Mouse (Mus musculus): ENCODE measurements at regions not wholly inside any gene's neighbourhood (a gene's known extent, or its start where the extent isn't known, plus 50 kb on each side); places are given as distances from the start of the nearest gene placed in this dataset.

- DNase-seq (ENCODE audit: low spot score in 2 of 2), result no peak
Observed at GRCm38 (mm10) chr4:153023711-153024110, 458.9 kb downstream of the Ajap1 start.

DNA sequence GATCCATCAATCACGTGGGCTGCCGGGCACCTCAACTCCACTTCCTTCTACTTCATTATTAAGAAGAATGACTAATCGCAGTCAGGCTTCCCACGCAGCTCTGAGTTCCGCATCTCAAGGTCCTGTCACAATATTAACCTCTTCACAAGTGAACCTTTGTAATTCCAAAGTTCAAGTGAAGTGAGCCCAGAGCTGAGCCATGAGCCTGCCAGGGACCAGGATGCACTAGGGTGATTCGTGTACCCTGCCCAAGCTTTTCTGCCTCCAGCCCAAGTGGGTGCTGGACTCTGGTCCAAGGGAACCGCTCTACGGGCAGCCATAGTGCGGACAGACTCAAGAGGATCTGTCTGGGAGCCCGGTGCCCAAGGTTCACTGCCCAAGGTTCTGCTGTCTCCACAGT is 463.4 kb downstream of the Ajap1 start:
- no peak for DNase-seq (ENCODE audit: low spot score in 2 of 2)

GRCm38 (mm10) chr4:153018138-153018921 is 464.3 kb downstream of the Ajap1 start:
- no peak for DNase-seq (ENCODE audit: low spot score in 2 of 2)

GRCm38 (mm10) chr4:153017816-153018137 is 464.8 kb downstream of the Ajap1 start:
- DNase-seq (ENCODE audit: low spot score in 2 of 2), result no peak

GRCm38 (mm10) chr4:153003338-153003737 is 479.3 kb downstream of the Ajap1 start:
- DNase-seq (ENCODE audit: low spot score in 2 of 2), result no peak

DNA sequence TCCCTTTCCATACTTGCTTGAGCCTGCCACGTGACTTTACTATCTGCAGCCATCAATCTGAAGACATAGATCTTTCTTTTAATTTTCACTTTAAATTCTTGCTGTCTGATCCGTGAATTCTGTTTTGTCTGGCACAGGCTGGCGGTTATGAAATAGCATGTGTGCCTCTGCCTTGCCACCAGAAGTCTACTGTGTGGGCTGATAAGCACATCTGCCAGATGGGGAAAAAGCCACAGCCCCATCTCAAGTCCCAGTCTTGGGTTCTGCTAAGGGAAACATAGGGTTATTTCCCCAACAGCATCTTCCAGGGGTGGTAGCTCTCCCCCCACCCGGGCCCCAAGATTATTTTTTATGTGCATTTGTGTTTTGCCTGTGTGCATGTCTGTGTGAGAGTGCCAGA is 480.1 kb downstream of the Ajap1 start:
- no peak for DNase-seq (ENCODE audit: low spot score in 2 of 2)

DNA sequence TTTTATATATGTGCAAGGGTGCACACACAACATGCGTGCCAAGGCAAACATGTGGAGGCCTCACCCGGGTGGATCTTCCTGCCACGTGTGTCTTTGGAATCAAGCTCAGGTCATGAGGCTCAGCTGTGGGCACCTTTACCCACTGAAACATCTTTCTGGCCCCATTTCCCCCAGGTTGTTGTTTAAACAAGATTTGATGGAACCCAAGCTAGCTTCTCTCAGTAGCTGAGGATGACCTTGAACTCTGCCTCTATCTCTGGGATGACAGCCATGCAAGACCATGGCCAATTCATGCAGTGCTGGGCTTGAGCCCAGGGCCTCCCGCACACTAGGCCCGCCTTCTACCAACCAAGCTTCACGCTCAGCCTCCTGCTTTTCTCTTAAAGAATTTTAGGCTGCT is 480.9 kb downstream of the Ajap1 start:
- DNase-seq (ENCODE audit: low spot score in 2 of 2), result no peak

DNA sequence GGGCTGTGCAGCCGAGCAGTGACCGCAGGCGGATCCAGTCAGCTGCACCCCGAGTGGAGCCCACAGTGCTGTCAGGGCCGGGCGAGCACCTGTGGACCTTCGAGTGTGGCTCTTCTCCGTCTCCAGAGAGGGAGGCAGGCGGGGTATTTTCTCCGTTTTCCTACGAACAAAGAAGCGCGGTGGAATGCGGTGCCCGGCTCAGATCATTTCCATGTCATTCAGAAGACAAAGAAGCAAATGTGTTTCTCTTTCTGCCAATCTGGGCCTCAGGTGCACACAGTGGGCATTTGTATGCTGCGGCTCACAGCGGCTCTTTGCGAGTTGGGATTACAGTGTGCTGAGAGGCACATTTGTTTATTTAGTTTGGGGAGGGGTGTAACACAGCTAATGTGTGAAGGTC is 483.1 kb downstream of the Ajap1 start:
- DNase-seq (ENCODE audit: low spot score in 2 of 2), result no peak

DNA sequence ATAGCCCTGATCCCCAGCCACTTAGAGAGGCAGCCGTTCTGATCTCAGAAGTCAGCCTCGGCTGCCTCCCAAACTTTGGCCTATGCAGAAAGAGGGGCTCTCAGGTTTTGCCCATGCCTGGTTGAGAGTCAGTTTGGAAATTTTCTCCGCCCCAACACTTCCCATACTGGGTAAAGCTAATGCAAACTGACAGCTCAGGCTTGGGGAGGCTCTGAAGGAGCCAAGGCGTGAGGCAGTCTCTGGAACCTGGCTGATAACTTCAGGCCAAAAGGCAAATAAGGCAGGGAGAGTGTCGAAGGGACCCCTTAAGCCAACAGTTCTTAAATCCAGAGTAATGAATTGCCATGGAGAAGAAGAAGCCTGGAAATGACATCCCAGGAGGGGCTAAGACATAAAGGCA is 485.4 kb downstream of the Ajap1 start:
- DNase-seq (ENCODE audit: low spot score in 2 of 2), result no peak

GRCm38 (mm10) chr4:152996641-152997040 is 486.0 kb downstream of the Ajap1 start:
- no peak for DNase-seq (ENCODE audit: low spot score in 2 of 2)

DNA sequence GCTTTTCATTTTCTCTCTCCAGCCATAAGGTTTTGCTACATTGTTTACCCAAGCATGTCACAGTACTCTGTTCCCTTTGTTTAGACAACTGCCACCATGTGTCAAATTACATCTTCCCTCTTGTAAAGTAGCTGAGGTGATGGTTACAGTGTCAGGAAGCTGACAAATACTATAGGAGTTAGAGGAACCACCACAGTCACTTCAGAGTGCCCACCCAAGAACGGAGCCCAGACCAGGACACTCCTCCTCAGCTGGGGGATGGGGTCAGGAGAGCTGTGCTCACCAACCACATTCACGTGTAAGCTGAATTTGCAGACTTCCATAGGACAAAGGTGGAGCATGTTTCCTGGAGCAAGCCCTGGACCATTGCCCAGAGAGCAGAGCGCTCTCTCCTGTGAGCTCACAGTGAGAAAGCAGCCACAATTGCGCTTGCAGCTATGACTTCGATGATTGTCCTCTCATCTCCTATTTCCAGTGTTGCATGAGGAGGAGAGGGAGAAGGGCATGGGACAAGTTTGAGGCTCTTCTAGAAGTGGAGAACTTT is 487.5 kb downstream of the Ajap1 start:
- no peak for DNase-seq (ENCODE audit: low spot score in 2 of 2)

GRCm38 (mm10) chr4:152994206-152994605 is 488.4 kb downstream of the Ajap1 start:
- DNase-seq (ENCODE audit: low spot score in 2 of 2), result no peak

DNA sequence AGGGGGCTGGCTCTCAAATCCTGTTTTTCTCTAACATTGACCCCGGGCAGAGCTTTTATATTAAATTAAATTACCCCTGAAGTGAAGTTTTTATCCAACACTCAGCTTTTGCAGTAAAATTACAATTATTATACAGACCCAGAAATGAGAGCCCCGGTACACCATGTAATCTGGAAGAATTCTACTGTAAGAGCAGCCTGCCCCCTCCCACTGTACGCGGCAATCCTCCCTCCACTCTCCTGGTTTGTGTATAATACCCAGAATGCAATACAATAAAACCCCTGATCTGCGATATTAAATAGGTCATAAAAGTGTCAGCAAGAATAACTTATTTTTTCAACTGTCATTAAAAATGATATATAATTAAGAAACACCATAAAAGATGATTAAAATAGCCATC is 492.3 kb downstream of the Ajap1 start:
- DNase-seq (ENCODE audit: low spot score in 2 of 2), result no peak

GRCm38 (mm10) chr4:152987726-152988125 is 494.9 kb downstream of the Ajap1 start:
- DNase-seq (ENCODE audit: low spot score in 2 of 2), result no peak

DNA sequence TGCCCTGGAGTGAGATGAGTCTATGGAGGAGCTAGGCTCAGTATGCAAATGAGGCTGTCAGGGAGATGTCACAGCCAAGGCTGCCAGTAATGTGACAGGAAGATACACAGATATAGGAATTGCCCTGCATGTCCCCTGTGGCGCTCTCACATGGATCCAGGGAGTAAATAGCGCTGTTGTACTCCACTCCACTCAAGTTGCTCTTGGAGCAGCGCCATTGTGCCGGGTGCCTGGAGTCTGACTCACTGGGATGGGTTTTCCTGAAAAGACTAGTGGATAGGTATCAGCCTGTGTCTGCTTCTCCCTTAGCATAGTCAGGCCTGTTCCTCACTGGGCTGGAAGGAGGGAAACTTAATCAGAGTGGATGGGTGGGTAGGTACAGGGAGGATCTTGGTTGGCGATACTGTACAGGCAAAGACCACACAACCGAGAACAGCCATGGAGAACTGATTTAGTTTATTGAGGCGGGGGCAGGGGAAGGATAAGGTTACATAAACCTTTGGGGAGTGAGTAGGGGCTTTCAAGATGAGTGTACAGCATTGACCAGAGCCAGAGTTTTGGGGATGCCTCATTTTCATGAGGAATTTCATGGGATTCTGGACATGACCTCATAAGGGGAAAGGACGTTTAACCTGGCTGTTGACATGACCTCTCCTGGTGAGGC is 497.5 kb upstream of the Kcnab2 start:
- no peak for DNase-seq (ENCODE audit: low spot score in 2 of 2)

DNA sequence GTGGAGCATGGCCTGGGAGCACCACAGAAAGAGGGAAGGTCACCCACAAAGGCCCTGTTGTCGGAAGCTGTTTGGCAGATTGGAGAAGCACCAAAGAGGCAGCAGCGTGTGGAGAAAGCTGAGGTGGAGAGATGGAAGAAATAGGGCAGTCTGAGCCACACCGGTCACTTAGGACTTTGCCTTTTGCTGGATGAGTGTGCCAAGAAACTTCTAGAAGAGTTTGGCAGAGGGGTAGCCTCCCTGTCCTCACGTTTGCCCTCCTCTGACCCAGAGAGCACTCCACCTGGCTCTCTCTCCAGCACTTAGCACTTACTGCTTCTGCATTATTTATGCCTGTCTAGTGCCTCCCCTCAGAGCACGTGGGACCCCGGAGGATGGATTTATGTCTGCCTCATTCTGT is 485.3 kb upstream of the Kcnab2 start:
- no peak for DNase-seq (ENCODE audit: low spot score in 2 of 2)

GRCm38 (mm10) chr4:152962165-152962564 is 484.5 kb upstream of the Kcnab2 start:
- DNase-seq (ENCODE audit: low spot score in 2 of 2), result no peak

DNA sequence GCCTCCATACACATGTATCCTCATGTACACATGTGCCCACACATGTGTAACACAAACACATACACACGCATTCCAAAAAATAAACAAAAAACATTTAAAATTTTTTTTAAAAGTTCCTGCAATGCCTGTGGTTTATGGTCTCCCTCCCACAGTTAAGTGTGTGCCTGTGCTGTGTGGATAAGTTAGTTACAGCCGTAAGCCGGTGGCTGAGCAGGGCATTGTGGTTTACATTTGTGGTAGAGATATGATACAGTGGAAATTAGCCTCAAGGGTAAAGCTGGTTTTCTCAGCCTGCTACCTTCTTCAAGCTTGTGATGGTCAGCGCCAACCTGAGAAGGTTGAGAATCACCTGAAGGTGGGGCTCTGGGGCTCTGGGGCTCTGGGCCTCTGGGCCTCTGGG is 484.0 kb upstream of the Kcnab2 start:
- DNase-seq (ENCODE audit: low spot score in 2 of 2), result no peak

- DNase-seq (ENCODE audit: low spot score in 2 of 2), result no peak
Observed at GRCm38 (mm10) chr4:152959627-152960230, 482.1 kb upstream of the Kcnab2 start.

DNA sequence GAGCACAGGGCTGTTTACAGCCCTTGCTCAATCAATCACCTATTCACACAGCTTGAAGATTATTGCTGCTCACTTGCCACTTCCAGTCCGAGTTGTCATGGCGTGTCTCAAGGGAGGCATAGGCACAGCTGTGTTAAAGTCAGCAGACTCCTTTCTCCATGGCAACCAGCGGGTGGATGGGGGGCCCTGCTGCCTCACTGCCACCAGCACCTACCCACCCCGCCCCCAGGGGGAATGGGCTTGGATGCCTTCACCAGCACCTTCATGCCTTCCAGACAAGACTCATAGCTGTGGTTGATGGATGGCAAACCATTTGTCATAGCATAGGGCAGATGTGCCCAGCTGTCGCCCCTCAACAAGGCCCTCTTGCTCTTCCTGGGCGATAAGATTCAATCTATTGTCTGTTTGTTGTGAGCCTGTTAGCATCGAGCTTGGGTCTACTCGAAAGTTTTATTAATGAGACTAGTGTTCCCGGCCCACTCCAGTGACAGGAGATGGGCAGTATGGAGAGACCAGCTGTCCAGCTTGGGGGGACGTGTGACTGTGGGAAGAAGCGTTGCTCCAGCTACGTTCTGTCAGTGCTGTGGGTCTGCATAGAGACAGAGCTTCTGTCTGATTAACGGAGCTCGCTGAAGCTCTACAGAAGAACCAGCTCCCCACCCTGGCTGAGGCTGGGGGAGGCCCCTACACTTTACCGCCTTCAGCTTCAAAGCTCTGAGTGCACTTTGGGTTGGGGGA is 475.7 kb upstream of the Kcnab2 start:
- no peak for DNase-seq (ENCODE audit: low spot score in 2 of 2)

GRCm38 (mm10) chr4:152948956-152949355 is 471.3 kb upstream of the Kcnab2 start:
- no peak for DNase-seq (ENCODE audit: low spot score in 2 of 2)

GRCm38 (mm10) chr4:152941159-152941558 is 463.5 kb upstream of the Kcnab2 start:
- DNase-seq (ENCODE audit: low spot score in 2 of 2), result no peak

All from urinary bladder, postnatal 36 days (tissue).